Mouse (Mus musculus) forebrain, embryonic 14.5 days (tissue): Measurements from ENCODE around the gene Arpp19. TPM values are rescaled to one million over a fixed set of nuclear protein-coding genes. Genes with fewer than 3 reads are reported as not detected.

Experiments used
- ATAC-seq: fragments of 200-750 bp; cut with Nextera tagmentation; 2 replicates; pipeline ENCODE4 v1.8.0; 2017; ENCODE audit warnings: mild to moderate bottlenecking, moderate library complexity
- DNase-seq: peaks from one replicate; pipeline ENCODE4 v3.0.0-alpha.2; 2015; ENCODE audit warnings: low spot score
- H3K27ac ChIP-seq: fragments of 300-500 bp; sonication (generic); 2 replicates; pipeline ENCODE4 v1.5.1; 2014; ENCODE audit warnings: low read depth, mild to moderate bottlenecking, control low read depth, low read length, moderate library complexity
- H3K27me3 ChIP-seq: fragments of 300-500 bp; sonication (generic); replicated peaks from 2 replicates; pipeline ENCODE4 v1.6.1; 2014; ENCODE audit warnings: low read length, control low read depth, mixed read lengths; ENCODE audit not compliant: control insufficient read depth, insufficient read depth
- H3K36me3 ChIP-seq: fragments of 300-500 bp; sonication (generic); 2 replicates; pipeline ENCODE4 v1.6.1; 2014; ENCODE audit warnings: low read length, control low read depth; ENCODE audit not compliant: control insufficient read depth, insufficient read depth
- H3K4me1 ChIP-seq: fragments of 300-500 bp; sonication (generic); 2 replicates; pipeline ENCODE4 v1.6.1; 2014; ENCODE audit warnings: antibody characterized with exemption, low read length, control low read depth; ENCODE audit not compliant: control insufficient read depth, insufficient read depth
- H3K4me2 ChIP-seq: fragments of 300-500 bp; sonication (generic); 2 replicates; pipeline ENCODE4 v1.6.1; 2014; ENCODE audit warnings: mild to moderate bottlenecking, control low read depth, low read length
- H3K4me3 ChIP-seq: fragments of 300-500 bp; sonication (generic); 2 replicates; pipeline ENCODE4 v1.5.1; 2014; ENCODE audit warnings: low read depth, low read length, control low read depth
- H3K9ac ChIP-seq: fragments of 300-500 bp; sonication (generic); 2 replicates; pipeline ENCODE4 v1.6.1; 2014; ENCODE audit warnings: mild to moderate bottlenecking, low read length, control low read depth, moderate library complexity
- H3K9me3 ChIP-seq: fragments of 300-500 bp; sonication (generic); replicated peaks from 2 replicates; pipeline ENCODE4 v1.6.1; 2016; ENCODE audit warnings: low read length, control low read depth, mixed read lengths; ENCODE audit not compliant: control insufficient read depth
- WGBS: fragments of 180-500 bp; shearing (Covaris S2); extraction: QIAGEN DNeasy Blood & Tissue Kit; methylation state at CpG from one replicate; pipeline ENCODE4 v1.1.7; 2014; 5-methylcytosine and 5-hydroxymethylcytosine counted together
- polyA plus RNA-seq: library from polyadenylated mRNA; unstranded; fragments of >200 nt; fragmentation: Nextera tagmentation; extraction: Ambion mirVana; gene quantifications from 2 replicates; pipeline ENCODE4 v1.2.1, GENCODE M21; 2014

Gene Arpp19
- polyA plus RNA-seq, 1 experiment from 2014 or later = 258 TPM

- no peak for ATAC-seq
- H3K4me2 ChIP-seq = no peak overlapping the region
- H3K27ac ChIP-seq = no peak overlapping the region
- no peak overlapping the region for H3K4me3 ChIP-seq
- no peak overlapping the region for H3K9ac ChIP-seq
- H3K36me3 ChIP-seq = peaks cover 23% of the 10 kb centered on the region
- no peaks in the 10 kb centered on the region for H3K4me1 ChIP-seq
- no peaks in the 10 kb centered on the region for H3K27me3 ChIP-seq
- no peak for DNase-seq
- H3K9me3 ChIP-seq = no peaks in the 10 kb centered on the region
Observed at GRCm38 (mm10) chr9:75047079-75047478, 9.7 kb downstream of the Arpp19 start.

- 81% methylated on average over 3 of the region's 3 CpGs for WGBS
- no peak for ATAC-seq
- no peak overlapping the region for H3K27ac ChIP-seq
Observed at GRCm38 (mm10) chr9:75049100-75049499, 11.7 kb downstream of the Arpp19 start.

GRCm38 (mm10) chr9:75050003-75050402 lies 12.6 kb downstream of the Arpp19 start:
- Histone ChIP-seq H3K9ac (no peak overlapping the region), H3K4me1 (no peaks in the 10 kb centered on the region), H3K4me2 (no peak overlapping the region), H3K27ac (no peak overlapping the region), H3K27me3 (no peaks in the 10 kb centered on the region), H3K9me3 (no peaks in the 10 kb centered on the region), H3K4me3 (no peak overlapping the region), H3K36me3 (peaks cover 16% of the 10 kb centered on the region)
- ATAC-seq (peak; percentile 72), DNase-seq (peak; percentile 91)
- WGBS = 31% methylated on average over 3 of the region's 3 CpGs

More at GRCm38 (mm10) chr9:75049100-75049499, 11.7 kb downstream of the Arpp19 start:
- Histone ChIP-seq H3K4me3 (no peak overlapping the region), H3K36me3 (peaks cover 19% of the 10 kb centered on the region), H3K4me1 (no peaks in the 10 kb centered on the region), H3K9ac (no peak overlapping the region), H3K4me2 (no peak overlapping the region), H3K9me3 (no peaks in the 10 kb centered on the region), H3K27me3 (no peaks in the 10 kb centered on the region)
- DNase-seq = no peak

- ATAC-seq (no peak), DNase-seq (no peak)
- H3K27me3 ChIP-seq = no peaks in the 10 kb centered on the region
- H3K4me3 ChIP-seq = no peak overlapping the region
- H3K27ac ChIP-seq = no peak overlapping the region
- H3K36me3 ChIP-seq = peaks cover 6% of the 10 kb centered on the region
- H3K4me1 ChIP-seq = no peaks in the 10 kb centered on the region
- H3K9me3 ChIP-seq = no peaks in the 10 kb centered on the region
- WGBS = 90% methylated on average over 4 of the region's 4 CpGs
- H3K9ac ChIP-seq = no peak overlapping the region
- H3K4me2 ChIP-seq = no peak overlapping the region
Observed at GRCm38 (mm10) chr9:75051841-75052240, 14.4 kb downstream of the Arpp19 start.

- DNase-seq = no peak
- Histone ChIP-seq H3K4me2 (no peak overlapping the region), H3K9me3 (no peaks in the 10 kb centered on the region), H3K27me3 (no peaks in the 10 kb centered on the region), H3K4me3 (no peak overlapping the region), H3K9ac (no peak overlapping the region), H3K27ac (no peak overlapping the region), H3K4me1 (no peaks in the 10 kb centered on the region), H3K36me3 (peaks cover 18% of the 10 kb centered on the region)
- 94% methylated on average over 5 of the region's 5 CpGs for WGBS
- ATAC-seq = no peak
Observed at GRCm38 (mm10) chr9:75055046-75055445, 17.6 kb downstream of the Arpp19 start.

GRCm38 (mm10) chr9:75064678-75065331 lies 27.4 kb downstream of the Arpp19 start:
- H3K9me3 ChIP-seq = no peaks in the 10 kb centered on the region
- H3K4me3 ChIP-seq = no peak overlapping the region
- no peak overlapping the region for H3K27ac ChIP-seq
- no peaks in the 10 kb centered on the region for H3K36me3 ChIP-seq
- H3K9ac ChIP-seq = no peak overlapping the region
- no peaks in the 10 kb centered on the region for H3K27me3 ChIP-seq
- H3K4me1 ChIP-seq = no peaks in the 10 kb centered on the region
- WGBS = 72% methylated on average over 9 of the region's 9 CpGs
- no peak for ATAC-seq
- DNase-seq = no peak
- H3K4me2 ChIP-seq = no peak overlapping the region

- H3K4me2 ChIP-seq = peak within 1 kb of the TSS; percentile 69
- no peaks in the 10 kb centered on the region for H3K9me3 ChIP-seq
- peak; percentile 7; the same call in 1 of the 2 replicates for ATAC-seq
- 20% methylated on average over 23 of the region's 23 CpGs for WGBS
- peak within 1 kb of the TSS; percentile 98 for H3K27ac ChIP-seq
- no peaks in the 10 kb centered on the region for H3K27me3 ChIP-seq
- peak within 1 kb of the TSS; percentile 95 for H3K4me3 ChIP-seq
- peaks cover 10% of the 10 kb centered on the region for H3K4me1 ChIP-seq
- H3K36me3 ChIP-seq = no peaks in the 10 kb centered on the region
- peak; percentile 32 for DNase-seq
- H3K9ac ChIP-seq = peak within 1 kb of the TSS; percentile 96
Observed at GRCm38 (mm10) chr9:75070457-75071028, 33.1 kb downstream of the Arpp19 start, which contains the start of gene Myo5a. Gene Myo5a, plus strand, starts transcription at chr9:75071015.

- peak overlapping the region; percentile 98 for H3K27ac ChIP-seq
- DNase-seq (peak; percentile 89), ATAC-seq (peak; percentile 95)
- WGBS = under 1% methylated on average over 34 of the region's 92 CpGs
- no peaks in the 10 kb centered on the region for H3K36me3 ChIP-seq
- H3K9ac ChIP-seq = peak overlapping the region; percentile 96
- H3K4me1 ChIP-seq = peaks cover 10% of the 10 kb centered on the region
- H3K4me2 ChIP-seq = peak overlapping the region; percentile 69
- no peaks in the 10 kb centered on the region for H3K9me3 ChIP-seq
- peak overlapping the region; percentile 95 for H3K4me3 ChIP-seq
- H3K27me3 ChIP-seq = no peaks in the 10 kb centered on the region
Observed at GRCm38 (mm10) chr9:75071029-75071705, 33.8 kb downstream of the Arpp19 start.
